24 mouse cellular contexts compared by ENCODE assay signal in genomic region chr10:37015729-37016128, GRCm38 (mm10).
"Had no signal": no experiment of that assay in that cellular context is flagged by ENCODE, and none has a peak within 500 bp of the region (broad histone marks: within the 10 kb centered on the region; RNA-seq: fewer than 3 reads in every experiment).

No protein-coding gene starts in this region.

- DNase-seq: kidney, adult 9 months; kidney, postnatal 25 days; layer of hippocampus, adult 9-11 months; liver; lung, adult 18-20 months; lung, postnatal 14 days; lung, postnatal 4 days; midbrain, embryonic 14.5 days; right cerebral cortex, adult 18-20 months; right cerebral cortex, postnatal 14 days; right cerebral cortex, postnatal 4 days; thymus, adult 2 months; thymus, postnatal 14 days; thymus, postnatal 4 days had no signal

- H3K4me1 ChIP-seq: limb, embryonic 10.5 days; liver, embryonic 12.5 days; liver, embryonic 15.5 days; lung, embryonic 15.5 days; neural tube, embryonic 12.5 days had no signal

- H3K4me2 ChIP-seq: limb, embryonic 13.5 days; liver, embryonic 12.5 days; liver, embryonic 15.5 days; lung, embryonic 15.5 days; neural tube, embryonic 12.5 days; neural tube, embryonic 15.5 days had no signal

- ATAC-seq: liver, embryonic 12.5 days had no signal

- H3K4me3 ChIP-seq: layer of hippocampus, adult 2 months; limb, embryonic 10.5 days; limb, embryonic 13.5 days; liver, embryonic 12.5 days; liver, embryonic 15.5 days; lung, embryonic 15.5 days; neural tube, embryonic 12.5 days; neural tube, embryonic 15.5 days had no signal

- H3K9ac ChIP-seq: limb, embryonic 13.5 days; liver, embryonic 12.5 days; liver, embryonic 15.5 days; lung, embryonic 15.5 days; neural tube, embryonic 12.5 days; neural tube, embryonic 15.5 days had no signal

- H3K27ac ChIP-seq: kidney, postnatal 0 days; layer of hippocampus, adult 2 months; limb, embryonic 10.5 days; limb, embryonic 13.5 days; liver, embryonic 12.5 days; liver, embryonic 15.5 days; lung, embryonic 15.5 days; neural tube, embryonic 12.5 days; neural tube, embryonic 15.5 days; stomach, postnatal 0 days had no signal

- H3K9me3 ChIP-seq: limb, embryonic 10.5 days; limb, embryonic 13.5 days; liver, embryonic 12.5 days; liver, embryonic 15.5 days; lung, embryonic 15.5 days; neural tube, embryonic 12.5 days; neural tube, embryonic 15.5 days had no signal

- H3K36me3 ChIP-seq: limb, embryonic 10.5 days; limb, embryonic 13.5 days; liver, embryonic 12.5 days; liver, embryonic 15.5 days; lung, embryonic 15.5 days; neural tube, embryonic 12.5 days; neural tube, embryonic 15.5 days had no signal

- H3K27me3 ChIP-seq: limb, embryonic 13.5 days; liver, embryonic 12.5 days; liver, embryonic 15.5 days; lung, embryonic 15.5 days; neural tube, embryonic 12.5 days; neural tube, embryonic 15.5 days had no signal
